Mouse (Mus musculus) heart, postnatal 0 days (tissue): ENCODE data around the gene Pcsk4. TPM values are rescaled to one million over a fixed set of nuclear protein-coding genes. Genes with fewer than 3 reads are reported as not detected.
A peak's percentile ranks its signal among the peaks of the same experiment; 100 is the strongest.

ENCODE experiments used
- ATAC-seq: fragments of 200-750 bp; cut with Nextera tagmentation; 2 replicates; pipeline ENCODE4 v1.8.0; 2017; ENCODE audit warnings: low read depth, moderate number of reproducible peaks, moderate library complexity; ENCODE audit not compliant: insufficient read depth
- DNase-seq: peaks from one replicate; pipeline ENCODE4 v3.0.0-alpha.2; 2016; ENCODE audit warnings: low spot score
- H3K27ac ChIP-seq: fragments of 300-500 bp; sonication (generic); 2 replicates; pipeline ENCODE4 v1.5.1; 2014; ENCODE audit warnings: low read depth, mild to moderate bottlenecking
- H3K27me3 ChIP-seq: fragments of 300-500 bp; sonication (generic); 2 replicates; pipeline ENCODE4 v1.6.1; 2014; ENCODE audit warnings: low read length, mixed read lengths; ENCODE audit not compliant: control insufficient read depth, insufficient read depth
- H3K36me3 ChIP-seq: fragments of 300-500 bp; sonication (generic); replicated peaks from 2 replicates; pipeline ENCODE4 v1.6.1; 2014; ENCODE audit warnings: low read length, mixed read lengths; ENCODE audit not compliant: control insufficient read depth, insufficient read depth
- H3K4me1 ChIP-seq: fragments of 300-500 bp; sonication (generic); 2 replicates; pipeline ENCODE4 v1.6.1; 2014; ENCODE audit warnings: antibody characterized with exemption; ENCODE audit not compliant: control insufficient read depth, insufficient read depth
- H3K4me2 ChIP-seq: fragments of 300-500 bp; sonication (generic); 2 replicates; pipeline ENCODE4 v1.6.1; 2014; ENCODE audit warnings: low read depth, mild to moderate bottlenecking, low read length, moderate library complexity
- H3K4me3 ChIP-seq: fragments of 300-500 bp; sonication (generic); 2 replicates; pipeline ENCODE4 v1.5.1; 2014; ENCODE audit warnings: low read depth, low read length
- H3K9ac ChIP-seq: fragments of 300-500 bp; sonication (generic); replicated peaks from 2 replicates; pipeline ENCODE4 v1.6.1; 2014; ENCODE audit warnings: low read depth, low read length, mixed read lengths
- H3K9me3 ChIP-seq: fragments of 300-500 bp; sonication (generic); replicated peaks from 2 replicates; pipeline ENCODE4 v1.6.1; 2016; ENCODE audit warnings: low read length; ENCODE audit not compliant: control insufficient read depth
- CTCF ChIP-seq: IDR thresholded peaks from 2 replicates; pipeline ENCODE4 v1.5.1; 2016; ENCODE audit warnings: antibody characterized with exemption, control low read depth, low read depth
- EP300 ChIP-seq: IDR thresholded peaks from 2 replicates; pipeline ENCODE4 v1.6.1; 2016; ENCODE audit warnings: antibody characterized with exemption, low read depth
- WGBS: fragments of 180-500 bp; shearing (Covaris S2); extraction: QIAGEN DNeasy Blood & Tissue Kit; methylation state at CpG from one replicate; pipeline ENCODE4 v1.1.7; 2014; 5-methylcytosine and 5-hydroxymethylcytosine counted together
- polyA plus RNA-seq: library from polyadenylated mRNA; unstranded; fragments of >200 nt; fragmentation: Nextera tagmentation; extraction: Ambion mirVana; gene quantifications from 2 replicates; pipeline ENCODE4 v1.2.1, GENCODE M21; 2015
- total RNA-seq: library from RNA; depleted of rRNA; stranded (reverse); fragments of >200 nt; gene quantifications from 2 replicates; pipeline ENCODE4 v1.2.3, GENCODE M21; 2014; ENCODE audit warnings: low replicate concordance

The Pcsk4 gene
- total and polyA plus RNA-seq, 2 experiments from 2014 or later: 2.1 TPM; not detected in 1

DNA sequence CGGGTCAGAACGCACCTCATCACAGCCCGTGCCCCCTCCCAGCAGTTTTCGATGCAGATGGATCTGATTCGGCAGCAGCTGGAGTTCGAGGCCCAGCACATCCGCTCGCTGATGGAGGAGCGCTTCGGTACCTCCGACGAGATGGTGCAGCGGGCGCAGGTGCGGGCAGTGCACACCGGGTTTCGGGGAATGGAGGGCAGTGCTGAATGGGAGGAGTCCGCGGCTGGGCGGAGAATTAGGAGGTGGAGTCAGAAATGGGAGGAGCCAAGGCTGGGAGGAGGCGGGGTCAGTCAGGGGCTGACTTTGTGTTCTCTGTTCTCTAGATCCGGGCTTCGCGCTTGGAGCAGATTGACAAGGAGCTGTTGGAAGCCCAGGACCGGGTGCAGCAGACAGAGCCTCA is 24.4 kb downstream of the Pcsk4 start:
- Histone ChIP-seq H3K27me3 (peaks cover 75% of the 10 kb centered on the region), H3K27ac (no peak overlapping the region), H3K9me3 (no peaks in the 10 kb centered on the region), H3K4me1 (peaks cover 9% of the 10 kb centered on the region; the same call in 1 of the 2 replicates), H3K4me2 (no peak overlapping the region), H3K4me3 (no peak overlapping the region), H3K36me3 (no peaks in the 10 kb centered on the region), H3K9ac (no peak overlapping the region)
- ATAC-seq: no peak
- 17% methylated on average over 25 of the region's 25 CpGs for WGBS
- DNase-seq: no peak
- no peak for TF ChIP-seq CTCF
- TF ChIP-seq EP300: no peak

DNA sequence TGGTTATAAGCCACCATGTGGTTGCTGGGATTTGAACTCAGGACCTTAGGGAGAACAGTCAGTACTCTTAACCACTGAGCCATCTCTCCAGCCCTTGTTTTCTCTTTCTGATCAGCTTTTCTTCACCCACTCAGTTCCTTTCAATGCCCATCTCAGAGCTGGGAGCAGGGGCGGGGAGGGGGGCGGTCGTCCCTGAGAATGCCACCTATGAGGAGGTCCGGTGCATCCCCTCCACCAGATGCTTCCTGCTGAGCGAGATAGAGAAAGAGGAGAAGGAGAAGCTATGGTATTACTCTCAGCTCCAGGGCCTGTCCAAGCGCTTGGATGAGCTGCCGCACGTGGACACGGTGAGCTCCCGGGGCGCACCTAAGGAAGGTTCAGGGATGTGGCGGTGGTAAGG is 24.8 kb downstream of the Pcsk4 start:
- TF ChIP-seq EP300 (no peak), CTCF (no peak)
- ATAC-seq (no peak), DNase-seq (no peak)
- Histone ChIP-seq H3K36me3 (no peaks in the 10 kb centered on the region), H3K27me3 (peaks cover 79% of the 10 kb centered on the region), H3K9me3 (no peaks in the 10 kb centered on the region), H3K4me3 (no peak overlapping the region), H3K9ac (no peak overlapping the region), H3K4me2 (no peak overlapping the region), H3K27ac (no peak overlapping the region), H3K4me1 (peaks cover 9% of the 10 kb centered on the region; the same call in 1 of the 2 replicates)
- 23% methylated on average over 12 of the region's 12 CpGs for WGBS

DNA sequence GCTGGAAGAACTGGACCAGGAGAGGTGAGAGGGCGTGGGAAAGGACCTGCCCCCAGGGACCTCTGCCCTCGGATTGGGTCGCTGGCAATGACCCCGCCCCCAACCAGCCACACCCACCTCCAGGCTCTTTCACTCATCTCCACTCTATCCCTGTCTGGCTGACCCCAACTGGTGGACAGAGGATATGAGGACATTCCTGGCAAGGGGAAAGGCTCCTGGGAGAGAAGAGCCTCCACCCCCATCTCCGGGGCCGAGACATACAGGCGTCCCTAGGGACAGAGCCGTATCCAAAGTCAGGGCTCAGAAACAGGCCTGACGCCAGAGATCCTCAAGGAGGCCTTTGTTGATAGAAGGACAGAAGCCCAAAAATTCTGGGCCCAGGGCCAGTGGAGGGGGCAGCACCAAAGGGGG is 26.8 kb downstream of the Pcsk4 start:
- ATAC-seq (peak; percentile 74), DNase-seq (peak; percentile 51)
- WGBS: 13% methylated on average over 9 of the region's 9 CpGs
- Histone ChIP-seq H3K27me3 (peaks cover 84% of the 10 kb centered on the region), H3K36me3 (no peaks in the 10 kb centered on the region), H3K27ac (peak overlapping the region; percentile 40; the same call in 1 of the 2 replicates), H3K4me3 (no peak overlapping the region), H3K4me1 (peaks cover 9% of the 10 kb centered on the region; the same call in 1 of the 2 replicates), H3K9me3 (no peaks in the 10 kb centered on the region), H3K4me2 (peak overlapping the region; percentile 19; the same call in 1 of the 2 replicates), H3K9ac (no peak overlapping the region)
- TF ChIP-seq EP300: 0 out of 2 replicates have a peak, but pooled peaks have one; percentile 40
- no peak for TF ChIP-seq CTCF

DNA sequence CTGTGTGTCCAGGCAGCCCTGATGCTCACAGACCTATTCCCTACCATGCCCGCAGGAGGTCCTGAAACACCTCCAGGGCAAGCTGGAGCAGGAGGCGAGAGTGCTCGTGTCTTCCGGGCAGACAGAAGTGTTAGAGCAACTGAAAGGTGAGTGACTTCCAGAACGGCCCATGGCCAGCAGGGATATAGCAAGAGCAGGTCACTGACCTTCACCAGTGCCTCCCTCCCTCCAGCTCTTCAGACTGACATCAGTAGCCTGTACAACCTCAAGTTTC is 27.3 kb downstream of the Pcsk4 start:
- Histone ChIP-seq H3K27me3 (peaks cover 81% of the 10 kb centered on the region), H3K36me3 (no peaks in the 10 kb centered on the region), H3K4me1 (peaks cover 9% of the 10 kb centered on the region; the same call in 1 of the 2 replicates), H3K9me3 (no peaks in the 10 kb centered on the region), H3K4me3 (no peak overlapping the region), H3K9ac (no peak overlapping the region), H3K4me2 (peak overlapping the region; percentile 19; the same call in 1 of the 2 replicates), H3K27ac (peak overlapping the region; percentile 40; the same call in 1 of the 2 replicates)
- TF ChIP-seq EP300: no peak
- TF ChIP-seq CTCF: no peak
- ATAC-seq (no peak), DNase-seq (no peak)
- 51% methylated on average over 5 of the region's 5 CpGs for WGBS

DNA sequence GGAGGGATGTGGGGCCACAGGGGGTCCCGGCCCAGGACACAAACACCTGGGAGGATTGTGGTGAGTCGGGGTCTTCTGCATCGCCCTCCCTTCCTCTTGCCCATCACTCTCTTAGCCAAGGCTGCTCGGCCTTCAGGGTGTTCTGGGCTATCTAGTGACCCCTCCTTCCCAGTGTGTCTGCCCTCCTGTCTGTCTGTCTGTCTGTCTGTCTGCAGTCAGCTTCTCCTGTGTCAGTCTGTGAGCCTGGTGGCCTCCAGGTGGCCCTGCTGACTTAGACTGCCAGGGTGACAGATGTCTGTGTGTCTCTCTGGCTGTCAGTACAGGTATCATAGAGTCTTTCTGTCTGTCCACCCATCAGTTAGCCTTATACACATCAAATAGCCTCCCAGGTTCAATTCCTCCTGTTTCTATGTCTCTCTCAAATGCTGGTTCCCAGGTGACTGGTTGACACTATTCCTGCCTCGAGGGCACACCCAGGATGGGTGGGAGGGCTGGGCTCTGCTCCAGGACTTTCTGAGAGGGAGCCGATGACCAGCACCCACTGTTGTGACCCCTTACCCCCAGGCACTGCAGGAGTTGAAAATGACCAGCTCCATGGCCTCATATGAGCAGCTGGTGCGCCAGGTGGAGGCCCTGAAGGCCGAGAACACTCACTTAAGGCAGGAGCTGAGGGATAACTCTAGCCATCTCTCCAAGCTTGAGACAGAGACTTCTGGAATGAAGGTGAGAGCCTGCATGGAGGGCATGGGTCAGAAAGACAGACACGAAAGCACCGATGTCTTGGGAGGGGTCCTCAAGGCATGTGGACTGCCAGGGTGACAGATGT is 27.8 kb downstream of the Pcsk4 start:
- 79% methylated on average over 10 of the region's 10 CpGs for WGBS
- no peak for DNase-seq
- Histone ChIP-seq H3K36me3 (no peaks in the 10 kb centered on the region), H3K4me2 (0 out of 2 replicates have a peak overlapping the region, but pooled peaks have one; percentile 19), H3K27ac (peak overlapping the region; percentile 40; the same call in 1 of the 2 replicates), H3K9ac (no peak overlapping the region), H3K27me3 (peaks cover 76% of the 10 kb centered on the region), H3K9me3 (no peaks in the 10 kb centered on the region), H3K4me1 (peaks cover 9% of the 10 kb centered on the region; the same call in 1 of the 2 replicates), H3K4me3 (no peak overlapping the region)
- no peak for TF ChIP-seq CTCF
- TF ChIP-seq EP300: no peak
- ATAC-seq: no peak
